Mouse (Mus musculus) gastrocnemius, postnatal 4 days (tissue): ENCODE data around the gene Ccz1. TPM values are rescaled to one million over a fixed set of nuclear protein-coding genes. Genes with fewer than 3 reads are reported as not detected.

Experiments used
- DNase-seq, 2 experiments: peaks; one replicate each; pipeline ENCODE4 v3.0.0; 2021 to 2022; ENCODE audit warnings: low spot score in 2 of 2, mixed read lengths in 2 of 2
- total RNA-seq, 2 experiments: library from RNA; stranded (reverse); gene quantifications; 2 replicates each; pipeline ENCODE4 v1.2.3; 2021

Ccz1 gene
- total RNA-seq, 2 experiments from 2014 or later: 40.8 to 43.7 TPM

- DNase-seq: no peak
Measured at GRCm38 (mm10) chr5:143948361-143948760, 66.3 kb downstream of the Ccz1 start.

GRCm38 (mm10) chr5:143943231-143944125 is 71.2 kb downstream of the Ccz1 start:
- no peak for DNase-seq

- DNase-seq: no peak
Measured at GRCm38 (mm10) chr5:143941588-143941987, 73.1 kb downstream of the Ccz1 start.

Other genes with a start within 250 kb of the Ccz1 start
- 10 to 100 TPM; 28.7 to 31.7 TPM for gene Eif2ak1, start 197.1 kb downstream of the Ccz1 start, total RNA-seq
- gene Ankrd61, start 117.2 kb downstream of the Ccz1 start, total RNA-seq: under 1 TPM; 0.25 to 0.26 TPM
- gene Aimp2, start 105.0 kb downstream of the Ccz1 start, total RNA-seq: 10 to 100 TPM; 92.1 to 96.2 TPM
- 10 to 100 TPM; 11.0 to 15.4 TPM for gene Pms2, start 104.9 kb downstream of the Ccz1 start, total RNA-seq
- not detected for gene Gm42421, start 86.7 kb downstream of the Ccz1 start, total RNA-seq
- gene Rsph10b, start 81.8 kb downstream of the Ccz1 start, total RNA-seq: 1 to 10 TPM; 2.5 to 2.7 TPM
- gene Ocm, start 11.8 kb upstream of the Ccz1 start, total RNA-seq: not detected
- gene Lmtk2, start 85.6 kb upstream of the Ccz1 start, total RNA-seq: 10 to 100 TPM; 13.8 to 15.0 TPM
- not detected for gene Bhlha15, start 175.4 kb upstream of the Ccz1 start, total RNA-seq
- 10 to 100 TPM; 27.5 to 28.6 TPM for gene Tecpr1, start 208.7 kb upstream of the Ccz1 start, total RNA-seq
- gene Bri3, start 229.6 kb upstream of the Ccz1 start, total RNA-seq: 10 to 100 TPM; 59.4 to 62.4 TPM